Mouse (Mus musculus) mouse trophoblast stem cell (cell line): ENCODE results near the gene Nhlrc4.

Source experiments
- in situ Hi-C, 2 experiments: fragments of 300-500 bp; cut with MseI, MboI; formaldehyde crosslinking; loops; 2 replicates in 1 of 2; 3 replicates in 1 of 2; pipeline ENCODE4 v1.15.1; 2025

Nhlrc4 gene

DNA sequence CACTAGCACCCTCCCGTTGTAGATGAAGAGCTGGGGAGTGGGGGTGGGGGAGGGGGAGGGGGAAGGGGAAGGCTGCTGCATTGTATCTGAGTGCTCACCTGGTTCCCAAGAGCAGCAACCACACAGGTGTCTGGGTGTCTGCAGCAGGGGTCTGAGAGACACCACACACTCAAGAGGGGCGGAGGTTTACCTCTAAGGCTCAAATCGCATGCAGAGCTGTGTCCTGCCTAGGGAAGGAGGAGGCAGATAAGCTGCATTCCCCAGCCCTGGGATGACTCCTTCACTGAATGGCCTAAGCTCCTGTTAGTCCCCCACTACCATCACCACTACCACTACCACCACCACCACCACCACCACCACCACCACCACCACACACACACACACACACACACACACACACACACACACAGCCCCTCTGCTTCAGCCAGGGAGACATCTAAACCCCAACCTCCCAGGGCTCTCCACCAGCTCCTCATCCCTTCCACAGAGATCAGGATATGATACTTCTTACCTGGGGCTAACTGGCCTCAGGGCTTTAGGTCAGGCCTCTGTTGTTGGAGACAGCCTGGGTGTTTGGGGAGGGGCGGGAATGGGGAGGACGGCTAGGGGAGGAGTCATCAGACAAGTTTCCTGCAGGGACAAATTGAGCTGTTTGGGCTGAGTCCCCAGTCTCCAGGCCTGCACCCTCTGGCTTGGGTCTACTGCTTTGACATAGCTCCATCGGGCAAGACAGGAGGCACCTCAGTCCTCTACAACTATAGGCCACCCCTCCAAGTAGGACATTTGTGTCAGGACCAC, at the start of gene Nhlrc4, which contains the start of gene Pigq:
Nhlrc4 (minus strand) TSS at position 596 of the 798 bp plus-strand sequence.
Pigq (minus strand) TSS at position 571 of the 798 bp plus-strand sequence.
- in situ Hi-C loops: no loop called here

GRCm38 (mm10) chr17:25993489-25993888, 48.7 kb upstream of the Nhlrc4 start:
- in situ Hi-C loops: no loop called here

- in situ Hi-C loops: no loop called here
Observed at GRCm38 (mm10) chr17:25992274-25992673, 47.5 kb upstream of the Nhlrc4 start.

GRCm38 (mm10) chr17:25990331-25990730, 45.6 kb upstream of the Nhlrc4 start:
- in situ Hi-C loops: no loop called here

- in situ Hi-C loops: no loop called here
Observed at GRCm38 (mm10) chr17:25985306-25986294, 40.8 kb upstream of the Nhlrc4 start, which contains the start of gene Capn15. Gene Capn15, minus strand, starts transcription at chr17:25985796.

DNA sequence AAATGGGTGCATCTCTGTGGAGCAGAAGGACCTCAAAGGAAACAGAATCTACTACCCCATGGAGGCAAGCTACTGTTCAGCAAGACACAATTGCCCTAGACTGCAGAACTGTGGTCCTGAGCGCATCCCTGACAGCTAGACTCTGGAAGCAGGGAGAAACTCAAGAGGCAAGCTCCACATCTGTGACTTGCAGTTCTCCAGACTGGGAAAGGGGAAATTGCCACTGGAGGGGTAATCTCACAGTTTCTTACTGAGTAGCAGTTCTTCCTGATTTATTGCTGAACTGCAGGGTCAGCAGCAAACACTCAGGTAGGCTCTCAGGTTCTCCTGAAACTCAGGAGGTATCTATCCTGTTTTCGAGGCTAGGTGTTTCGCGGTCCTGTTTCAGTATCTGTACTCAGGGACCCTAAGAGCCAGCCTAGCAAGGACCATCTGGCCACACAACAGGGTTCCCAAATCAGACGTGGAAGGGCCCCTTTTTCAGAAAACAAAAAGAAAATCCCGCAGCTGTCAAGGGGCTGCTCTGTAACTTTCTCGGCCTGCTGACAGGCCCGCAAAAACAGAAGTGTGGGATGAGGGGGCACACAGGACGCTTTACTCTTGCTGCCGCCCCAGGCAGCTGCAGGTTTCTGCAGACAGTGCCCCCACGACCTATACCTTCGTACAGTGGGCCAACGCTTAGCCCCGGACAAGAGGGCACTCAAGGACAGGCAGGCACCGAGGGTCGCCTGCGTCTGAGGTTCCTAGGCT, 40.0 kb upstream of the Nhlrc4 start:
- in situ Hi-C loops: no loop called here

- in situ Hi-C loops: no loop called here
Observed at GRCm38 (mm10) chr17:25984066-25984465, 39.3 kb upstream of the Nhlrc4 start.

GRCm38 (mm10) chr17:25982913-25983312, 38.2 kb upstream of the Nhlrc4 start:
- in situ Hi-C loops: no loop called here

- in situ Hi-C loops: no loop called here
Observed at GRCm38 (mm10) chr17:25980854-25981253, 36.1 kb upstream of the Nhlrc4 start.

GRCm38 (mm10) chr17:25979829-25980738, 35.3 kb upstream of the Nhlrc4 start:
- in situ Hi-C loops: no loop called here

- in situ Hi-C loops: no loop called here
Observed at GRCm38 (mm10) chr17:25970954-25971707, 26.4 kb upstream of the Nhlrc4 start.

DNA sequence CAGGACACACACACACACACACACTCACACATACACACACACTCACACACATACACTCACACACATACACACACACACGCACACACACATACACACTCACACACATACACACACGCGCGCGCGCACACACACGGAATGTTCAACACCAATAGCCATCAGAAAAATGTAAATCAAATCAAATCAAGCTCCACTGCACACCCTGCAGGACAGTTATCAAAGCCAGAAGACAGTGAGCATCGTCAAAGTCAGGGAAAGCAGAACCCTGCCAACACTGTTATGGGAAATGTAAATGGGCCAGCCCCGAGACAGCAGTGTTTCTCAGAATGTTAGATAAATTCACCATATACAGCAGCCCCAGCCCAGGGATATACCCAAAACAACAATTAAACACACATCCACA, 25.7 kb upstream of the Nhlrc4 start:
- in situ Hi-C loops: no loop called here

GRCm38 (mm10) chr17:25968176-25968575, 23.4 kb upstream of the Nhlrc4 start:
- in situ Hi-C loops: no loop called here

GRCm38 (mm10) chr17:25967652-25968051, 22.9 kb upstream of the Nhlrc4 start:
- in situ Hi-C loops: no loop called here

- in situ Hi-C loops: no loop called here
Observed at GRCm38 (mm10) chr17:25964271-25964670, 19.5 kb upstream of the Nhlrc4 start.

- in situ Hi-C loops: no loop called here
Observed at GRCm38 (mm10) chr17:25962413-25962905, 17.7 kb upstream of the Nhlrc4 start.

GRCm38 (mm10) chr17:25961566-25961965, 16.8 kb upstream of the Nhlrc4 start:
- in situ Hi-C loops: no loop called here

DNA sequence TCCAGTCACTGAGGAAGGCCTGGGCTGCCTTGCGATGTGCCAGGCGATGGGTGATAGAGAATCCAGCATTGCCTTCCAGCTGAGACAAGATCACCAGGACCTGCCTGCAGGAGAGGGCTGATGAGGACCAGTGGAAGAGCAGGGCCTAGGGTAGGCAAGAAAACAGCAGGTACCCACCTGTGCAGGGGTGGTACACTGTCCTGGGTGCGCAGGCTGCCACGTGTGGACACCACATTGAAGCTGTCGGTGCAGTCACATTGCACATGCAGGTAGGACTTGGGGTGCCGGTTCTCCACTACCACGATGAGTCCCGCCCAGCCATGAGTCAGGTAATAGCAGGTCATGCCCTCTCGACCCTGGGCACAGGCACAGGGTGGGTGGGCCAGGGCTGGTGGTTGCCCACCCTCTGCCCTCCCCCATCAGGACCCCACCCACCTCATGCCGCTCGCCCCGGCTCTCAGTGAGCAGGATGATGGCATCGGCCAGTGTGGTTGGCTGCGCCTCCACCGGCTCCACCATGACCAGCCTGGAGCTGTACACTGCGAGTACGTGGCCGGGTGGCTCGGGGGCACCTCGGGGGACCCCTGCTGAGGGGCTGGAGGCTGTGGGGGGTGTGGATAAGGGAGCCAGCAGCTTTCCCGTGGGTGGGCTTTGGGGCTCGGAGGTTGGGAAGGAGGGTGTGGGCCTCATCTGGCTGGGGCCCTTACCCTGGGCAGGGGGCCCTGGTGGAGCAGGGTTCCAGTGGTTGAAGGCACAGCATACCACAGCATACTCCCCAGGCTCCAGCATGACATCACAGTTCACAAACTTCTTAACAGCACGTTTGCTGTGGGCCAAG, 15.1 kb upstream of the Nhlrc4 start:
- in situ Hi-C loops: no loop called here
